In the genomic region with DNA sequence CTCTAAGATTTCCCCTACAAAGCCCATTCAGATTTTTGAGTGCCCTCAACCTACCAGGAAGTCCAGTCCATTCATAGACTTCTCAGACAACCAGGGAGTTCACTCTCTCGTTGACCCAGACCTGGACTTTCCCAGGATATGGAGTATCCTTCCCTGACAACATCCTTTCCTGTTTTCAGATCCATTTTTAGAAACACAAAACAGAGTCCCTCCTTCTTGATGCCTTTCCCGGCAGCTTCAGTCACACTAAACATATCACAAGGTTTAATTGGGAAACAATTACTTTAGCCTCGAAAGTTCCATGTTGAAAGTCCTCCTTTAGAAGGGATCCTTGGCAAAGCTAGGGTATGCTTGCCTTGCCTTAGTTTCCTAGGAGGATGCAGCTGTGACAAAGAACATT, we compare ENCODE assay signal across 30 mouse cellular contexts. TPM values are rescaled to one million over a fixed set of nuclear protein-coding genes. Genes with fewer than 3 reads are reported as not detected.
A peak's percentile ranks its signal among the peaks of the same experiment; 100 is the strongest.
DNase-seq lines count a peak whose midpoint lies in the region; ATAC-seq and TF ChIP-seq lines count a peak whose summit lies in the region.
"Had no signal": no experiment of that assay in that cellular context is flagged by ENCODE, and none has a peak within 500 bp of the region (broad histone marks: within the 10 kb centered on the region; RNA-seq: fewer than 3 reads in every experiment).

No protein-coding gene starts in this region.

- no peaks in the 10 kb centered on the region for H3K79me2 ChIP-seq in heart, adult 2 months (replicated peaks; ENCODE audit: control insufficient read depth, insufficient read depth, low read length)

- H3K9ac ChIP-seq in heart, adult 2 months (ENCODE audit: low read depth, low read length): no peak overlapping the region
- no peak overlapping the region for H3K9ac ChIP-seq in heart, embryonic 16.5 days (ENCODE audit: low read length)
- no peak overlapping the region for H3K9ac ChIP-seq in heart, embryonic 11.5 days (ENCODE audit: low read depth, low read length)
- no peak overlapping the region for H3K9ac ChIP-seq in kidney, embryonic 16.5 days (replicated peaks; ENCODE audit: low read length)
- H3K9ac ChIP-seq in kidney, embryonic 15.5 days: no peak overlapping the region
- no peak overlapping the region for H3K9ac ChIP-seq in lung, postnatal 0 days (replicated peaks; ENCODE audit: low read depth)
- H3K9ac ChIP-seq: embryonic facial prominence, embryonic 12.5 days; hindbrain, embryonic 12.5 days; intestine, embryonic 15.5 days; limb, embryonic 15.5 days; midbrain, embryonic 15.5 days; neural tube, embryonic 15.5 days; stomach, embryonic 15.5 days had no signal

- H3K36me3 ChIP-seq in heart, adult 2 months (ENCODE audit: control insufficient read depth, insufficient read depth, low read length): 0 out of 2 replicates have a peak, but pooled peaks cover 2% of the 10 kb centered on the region
- no peaks in the 10 kb centered on the region for H3K36me3 ChIP-seq in heart, embryonic 16.5 days (ENCODE audit: control insufficient read depth, insufficient read depth)
- no peaks in the 10 kb centered on the region for H3K36me3 ChIP-seq in heart, embryonic 11.5 days (ENCODE audit: control insufficient read depth, insufficient read depth, low read length)
- H3K36me3 ChIP-seq in kidney, embryonic 16.5 days (ENCODE audit: insufficient read depth, low read length): no peaks in the 10 kb centered on the region
- no peaks in the 10 kb centered on the region for H3K36me3 ChIP-seq in kidney, embryonic 15.5 days
- no peaks in the 10 kb centered on the region for H3K36me3 ChIP-seq in lung, postnatal 0 days (ENCODE audit: insufficient read depth, low read length)
- H3K36me3 ChIP-seq: embryonic facial prominence, embryonic 12.5 days; G1E; hindbrain, embryonic 12.5 days; intestine, embryonic 15.5 days; limb, embryonic 10.5 days; limb, embryonic 15.5 days; midbrain, embryonic 10.5 days; midbrain, embryonic 15.5 days; neural tube, embryonic 15.5 days; stomach, embryonic 15.5 days had no signal

- H3K4me3 ChIP-seq in heart, adult 2 months: no peak overlapping the region
- H3K4me3 ChIP-seq in heart, embryonic 16.5 days (ENCODE audit: low read length): no peak overlapping the region
- H3K4me3 ChIP-seq in heart, embryonic 11.5 days (ENCODE audit: low read depth, low read length): no peak overlapping the region
- H3K4me3 ChIP-seq in kidney, embryonic 16.5 days (ENCODE audit: low read length): no peak overlapping the region
- H3K4me3 ChIP-seq in kidney, embryonic 15.5 days (replicated peaks): no peak overlapping the region
- no peak overlapping the region for H3K4me3 ChIP-seq in lung, postnatal 0 days (ENCODE audit: low read depth, low read length)
- H3K4me3 ChIP-seq: embryonic facial prominence, embryonic 12.5 days; hindbrain, embryonic 12.5 days; intestine, embryonic 15.5 days; limb, embryonic 10.5 days; limb, embryonic 15.5 days; midbrain, embryonic 10.5 days; midbrain, embryonic 15.5 days; neural tube, embryonic 15.5 days; stomach, embryonic 15.5 days had no signal

- H3K27me3 ChIP-seq in heart, adult 2 months (ENCODE audit: control insufficient read depth, insufficient read depth, low read length): no peaks in the 10 kb centered on the region
- no peaks in the 10 kb centered on the region; the same call in 1 of the 2 replicates for H3K27me3 ChIP-seq in heart, embryonic 16.5 days (ENCODE audit: control insufficient read depth, insufficient read depth, low read length)
- H3K27me3 ChIP-seq in heart, embryonic 11.5 days (ENCODE audit: control insufficient read depth, insufficient read depth, low read length): no peaks in the 10 kb centered on the region
- no peaks in the 10 kb centered on the region for H3K27me3 ChIP-seq in kidney, embryonic 16.5 days (ENCODE audit: insufficient read depth, low read length)
- H3K27me3 ChIP-seq in kidney, embryonic 15.5 days: 0 out of 2 replicates have a peak, but pooled peaks cover 3% of the 10 kb centered on the region
- no peaks in the 10 kb centered on the region for H3K27me3 ChIP-seq in lung, postnatal 0 days (replicated peaks; ENCODE audit: insufficient read depth, low read length)
- H3K27me3 ChIP-seq: embryonic facial prominence, embryonic 12.5 days; hindbrain, embryonic 12.5 days; intestine, embryonic 15.5 days; limb, embryonic 15.5 days; midbrain, embryonic 15.5 days; neural tube, embryonic 15.5 days; stomach, embryonic 15.5 days had no signal

- intact Hi-C loops in heart, adult 2 months (cut with DNase I): no loop called here
- intact Hi-C loops in heart, postnatal 25 days (cut with DNase I): no loop called here

- no peak overlapping the region for H3K4me2 ChIP-seq in heart, embryonic 16.5 days (ENCODE audit: low read depth, low read length)
- no peak overlapping the region for H3K4me2 ChIP-seq in heart, embryonic 11.5 days
- H3K4me2 ChIP-seq in kidney, embryonic 16.5 days (replicated peaks; ENCODE audit: low read depth, low read length): no peak overlapping the region
- no peak overlapping the region for H3K4me2 ChIP-seq in kidney, embryonic 15.5 days
- no peak overlapping the region for H3K4me2 ChIP-seq in lung, postnatal 0 days (replicated peaks; ENCODE audit: low read depth, low read length)
- H3K4me2 ChIP-seq: embryonic facial prominence, embryonic 12.5 days; hindbrain, embryonic 12.5 days; intestine, embryonic 15.5 days; limb, embryonic 15.5 days; midbrain, embryonic 15.5 days; neural tube, embryonic 15.5 days; stomach, embryonic 15.5 days had no signal

- peak overlapping the region; percentile 40 for H3K27ac ChIP-seq in heart, adult 2 months
- peak overlapping the region; percentile 10; the same call in 1 of the 2 replicates for H3K27ac ChIP-seq in heart, embryonic 16.5 days (ENCODE audit: low read length)
- no peak overlapping the region for H3K27ac ChIP-seq in heart, embryonic 11.5 days (ENCODE audit: low read depth, low read length)
- H3K27ac ChIP-seq in kidney, embryonic 16.5 days (ENCODE audit: low read length): peak overlapping the region; percentile 53
- H3K27ac ChIP-seq in kidney, embryonic 15.5 days: no peak overlapping the region
- H3K27ac ChIP-seq in lung, postnatal 0 days (ENCODE audit: low read length): no peak overlapping the region
- H3K27ac ChIP-seq: embryonic facial prominence, embryonic 12.5 days; hindbrain, embryonic 12.5 days; hindbrain, postnatal 0 days; intestine, embryonic 15.5 days; limb, embryonic 10.5 days; limb, embryonic 15.5 days; midbrain, embryonic 10.5 days; midbrain, embryonic 15.5 days; neural tube, embryonic 15.5 days; stomach, embryonic 15.5 days had no signal

- no peak for TF ChIP-seq CTCF in heart, adult 2 months (IDR thresholded peaks at IDR 0.05)
- TF ChIP-seq CTCF in lung, postnatal 0 days (IDR thresholded peaks at IDR 0.05): no peak

- WGBS in heart, adult 2 months: 18% methylated on average over 3 of the region's 3 CpGs
- 31% methylated on average over 3 of the region's 3 CpGs for WGBS in heart, embryonic 16.5 days
- 36% methylated on average over 3 of the region's 3 CpGs for WGBS in heart, embryonic 11.5 days (ENCODE audit: insufficient replicate concordance)
- 54% methylated on average over 3 of the region's 3 CpGs for WGBS in kidney, embryonic 16.5 days
- WGBS in kidney, embryonic 15.5 days: 66% methylated on average over 3 of the region's 3 CpGs
- WGBS in lung, postnatal 0 days: 49% methylated on average over 3 of the region's 3 CpGs

- no peak for ATAC-seq in heart, embryonic 16.5 days (replicated peaks; ENCODE audit: extremely low read depth, insufficient read depth, low FRiP score)
- ATAC-seq in heart, embryonic 11.5 days (replicated peaks; ENCODE audit: insufficient number of reproducible peaks, low FRiP score, low TSS enrichment): no peak
- ATAC-seq in kidney, embryonic 16.5 days (ENCODE audit: low FRiP score, low TSS enrichment): no peak
- ATAC-seq in kidney, embryonic 15.5 days (replicated peaks; ENCODE audit: low FRiP score): no peak
- ATAC-seq in lung, postnatal 0 days: no peak
- ATAC-seq: forebrain, embryonic 14.5 days; hindbrain, postnatal 0 days; intestine, embryonic 15.5 days; midbrain, embryonic 15.5 days had no signal

- H3K9me3 ChIP-seq in heart, embryonic 16.5 days (replicated peaks; ENCODE audit: control insufficient read depth, low read length): no peaks in the 10 kb centered on the region
- H3K9me3 ChIP-seq in heart, embryonic 11.5 days (replicated peaks; ENCODE audit: control insufficient read depth, low read length): no peaks in the 10 kb centered on the region
- H3K9me3 ChIP-seq in kidney, embryonic 16.5 days (ENCODE audit: low read length): no peaks in the 10 kb centered on the region
- H3K9me3 ChIP-seq in kidney, embryonic 15.5 days (replicated peaks): no peaks in the 10 kb centered on the region
- no peaks in the 10 kb centered on the region for H3K9me3 ChIP-seq in lung, postnatal 0 days (ENCODE audit: low read length)
- H3K9me3 ChIP-seq: embryonic facial prominence, embryonic 12.5 days; G1E; hindbrain, embryonic 12.5 days; intestine, embryonic 15.5 days; limb, embryonic 10.5 days; limb, embryonic 15.5 days; midbrain, embryonic 10.5 days; midbrain, embryonic 15.5 days; neural tube, embryonic 15.5 days; stomach, embryonic 15.5 days had no signal

- no peak for TF ChIP-seq POLR2A in heart, adult 2 months (IDR thresholded peaks at IDR 0.05; ENCODE audit: insufficient read depth, low read depth, low read length)

- H3K4me1 ChIP-seq in heart, adult 2 months (ENCODE audit: control insufficient read depth, insufficient read depth, low read length): peaks cover 6% of the 10 kb centered on the region
- H3K4me1 ChIP-seq in heart, embryonic 16.5 days (ENCODE audit: control insufficient read depth, insufficient read depth, low read length): peaks cover 12% of the 10 kb centered on the region
- peaks cover 12% of the 10 kb centered on the region for H3K4me1 ChIP-seq in heart, embryonic 11.5 days (ENCODE audit: control insufficient read depth, insufficient read depth, low read length)
- peaks cover 8% of the 10 kb centered on the region; the same call in 1 of the 2 replicates for H3K4me1 ChIP-seq in kidney, embryonic 16.5 days (ENCODE audit: insufficient read depth, low read length)
- peaks cover 7% of the 10 kb centered on the region; the same call in 1 of the 2 replicates for H3K4me1 ChIP-seq in kidney, embryonic 15.5 days
- peaks cover 5% of the 10 kb centered on the region; the same call in 1 of the 2 replicates for H3K4me1 ChIP-seq in lung, postnatal 0 days (ENCODE audit: insufficient read depth, low read depth, low read length)
- H3K4me1 ChIP-seq: embryonic facial prominence, embryonic 12.5 days; hindbrain, embryonic 12.5 days; intestine, embryonic 15.5 days; limb, embryonic 10.5 days; limb, embryonic 15.5 days; midbrain, embryonic 10.5 days; midbrain, embryonic 15.5 days; neural tube, embryonic 15.5 days; stomach, embryonic 15.5 days had no signal

- no peak for TF ChIP-seq EP300 in heart, adult 2 months (IDR thresholded peaks at IDR 0.05; ENCODE audit: insufficient read depth, low read depth, low read length)
- 0 out of 2 replicates have a peak, but pooled peaks have one; percentile 19 for TF ChIP-seq EP300 in lung, postnatal 0 days (IDR thresholded peaks at IDR 0.05)

- no peak for DNase-seq in heart, adult 2 months
- DNase-seq in heart, postnatal 25 days (ENCODE audit: low spot score): no peak
- no peak for DNase-seq in lung, postnatal 0 days (ENCODE audit: low spot score)
- no peak for DNase-seq in lung, postnatal 25 days (ENCODE audit: low spot score)
- DNase-seq: adrenal gland, postnatal 10 days; cerebellum, adult 11-12 months; cerebellum, adult 9-11 months; embryo, embryonic 11 days; gastrocnemius, postnatal 14 days; kidney, postnatal 10 days; layer of hippocampus, adult 9-11 months; lung, postnatal 10 days; retina, postnatal 1 day; right cerebral cortex, postnatal 14 days had no signal

RNA-seq across cellular contexts. Expression of a gene that starts 51.8 kb away (rescaled TPM):
- 10 to 100 TPM; 10.0 to 14.8 TPM for total RNA-seq in heart, adult 2 months (2021)
- polyA plus RNA-seq in heart, adult 2 months (2012; rRNA removed): 6.4 and 9.3 TPM in 2 replicates
- total RNA-seq in heart, postnatal 25 days (2021): 10 to 100 TPM; 19.4 to 21.0 TPM
- polyA plus RNA-seq in heart, embryonic 16.5 days (2015; fragmentation: Nextera tagmentation; extraction: Ambion mirVana): 8.9 and 11.0 TPM in 2 replicates
- polyA plus RNA-seq in heart, embryonic 11.5 days (2014; fragmentation: Nextera tagmentation; extraction: Ambion mirVana): 7.7 and 8.2 TPM in 2 replicates
- 8.1 and 9.3 TPM in 2 replicates for polyA plus RNA-seq in kidney, embryonic 16.5 days (2015; fragmentation: Nextera tagmentation; extraction: Ambion mirVana)
- 10.2 and 10.7 TPM in 2 replicates for polyA plus RNA-seq in kidney, embryonic 15.5 days (2015; fragmentation: Nextera tagmentation; extraction: Ambion mirVana)
- polyA plus RNA-seq in lung, postnatal 0 days (2015; fragmentation: Nextera tagmentation; extraction: Ambion mirVana): 9.0 and 10.9 TPM in 2 replicates
- total RNA-seq: G1E had no signal
- polyA plus RNA-seq: G1E had no signal

Comparison
In these comparisons a context has a peak if more than half of its experiments do, and no peak if none do; other contexts are left out.
1. H3K27ac ChIP-seq: peak in heart, adult 2 months (single experiment), heart, embryonic 16.5 days (single experiment) and kidney, embryonic 16.5 days (single experiment); none in heart, embryonic 11.5 days (single experiment), kidney, embryonic 15.5 days (single experiment) and lung, postnatal 0 days (single experiment).